Mouse (Mus musculus) kidney, adult 8-10 months (tissue): ENCODE results near the gene Plpp1.

ENCODE experiments used
- DNase-seq, 2 experiments: peaks; one replicate each; pipeline ENCODE4 v3.0.0; 2022

Gene Plpp1

GRCm38 (mm10) chr13:112862342-112862741, 61.8 kb downstream of the Plpp1 start:
- no peak for DNase-seq

DNA sequence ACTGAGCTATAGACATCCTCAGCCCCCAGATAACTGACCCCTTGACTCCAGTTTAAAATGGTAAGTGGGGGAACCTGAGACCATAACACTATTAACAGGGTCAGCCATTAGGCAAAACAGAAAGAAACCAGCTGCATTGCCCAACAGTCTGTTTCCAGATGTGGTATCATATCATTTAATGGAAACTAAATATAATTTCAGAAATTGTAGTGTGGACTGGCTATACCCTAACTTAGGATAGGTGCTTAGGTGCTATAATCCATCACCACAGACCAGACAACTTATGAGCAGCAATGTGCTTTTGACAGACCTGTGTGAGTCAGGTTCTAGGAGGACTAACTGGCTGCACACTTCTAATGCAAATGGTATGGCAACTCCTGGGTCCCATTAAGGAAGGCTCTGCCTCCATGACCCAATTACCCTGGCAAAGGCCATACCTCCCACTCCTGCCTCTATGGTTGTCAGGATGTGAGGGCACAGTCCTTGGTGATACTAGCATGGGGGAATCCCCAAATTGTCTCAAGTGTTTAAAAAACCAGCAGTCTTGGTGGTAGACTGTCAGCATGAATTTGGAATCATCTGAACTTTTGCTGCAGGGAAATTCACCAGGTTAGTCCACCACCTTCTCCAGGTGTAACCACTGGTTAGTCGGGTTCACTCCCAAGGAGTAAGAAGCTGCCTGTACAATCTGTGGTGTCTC, 62.5 kb downstream of the Plpp1 start:
- no peak for DNase-seq

- DNase-seq = no peak
These were observed 66.2 kb downstream of the Plpp1 start for GRCm38 (mm10) chr13:112866782-112867181.

DNA sequence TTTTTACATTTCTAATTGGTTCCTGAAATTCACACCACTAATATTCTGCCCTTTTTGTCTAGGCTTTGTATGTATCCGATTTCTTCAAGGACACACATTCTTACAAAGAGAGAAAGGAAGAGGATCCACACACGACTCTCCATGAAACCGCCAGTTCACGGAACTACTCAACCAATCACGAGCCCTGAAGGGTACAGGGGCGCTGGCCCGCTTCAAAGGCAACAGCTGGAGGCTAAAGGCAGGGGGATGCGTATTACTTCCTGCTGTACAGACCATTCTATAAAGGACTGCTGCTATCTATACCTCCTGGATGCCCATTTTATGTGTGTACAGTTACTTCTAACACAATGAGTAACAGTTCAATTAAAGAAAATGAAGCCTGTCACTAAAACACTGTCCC, 66.8 kb downstream of the Plpp1 start:
- no peak for DNase-seq

DNA sequence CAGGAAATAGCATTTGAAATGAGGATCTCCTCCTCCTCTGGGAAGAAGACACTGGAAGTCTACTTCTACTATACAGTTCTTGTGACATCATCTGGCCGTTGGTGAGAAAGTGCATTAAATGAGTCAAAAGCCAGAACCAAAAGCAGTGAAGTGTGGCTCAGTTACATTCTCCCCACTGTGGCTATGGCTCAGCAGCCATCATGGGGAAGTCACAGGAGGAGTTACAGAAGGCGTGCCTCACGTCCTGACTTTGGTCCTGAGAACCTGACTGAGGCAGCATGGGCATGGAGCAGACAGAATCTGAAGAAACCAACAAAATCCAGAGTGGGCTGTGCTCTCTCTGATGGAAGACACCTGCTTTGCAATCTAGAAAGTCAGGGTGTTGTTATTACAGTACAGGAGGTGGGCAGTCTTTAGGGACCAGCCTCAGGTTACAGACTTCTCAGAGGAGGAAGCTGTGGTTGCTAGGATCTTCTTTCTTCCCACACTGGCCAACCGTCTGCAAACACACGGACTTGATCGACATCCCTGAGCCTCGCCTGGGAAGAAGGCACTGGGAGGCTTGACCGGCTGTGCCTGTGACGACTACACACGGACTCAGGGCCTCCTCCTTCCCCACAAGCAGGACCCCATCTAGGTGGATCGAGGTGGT, 69.6 kb downstream of the Plpp1 start:
- no peak for DNase-seq

GRCm38 (mm10) chr13:112871500-112872266, 71.1 kb downstream of the Plpp1 start:
- no peak for DNase-seq

GRCm38 (mm10) chr13:112887234-112887633, 86.6 kb downstream of the Plpp1 start:
- DNase-seq = no peak

DNA sequence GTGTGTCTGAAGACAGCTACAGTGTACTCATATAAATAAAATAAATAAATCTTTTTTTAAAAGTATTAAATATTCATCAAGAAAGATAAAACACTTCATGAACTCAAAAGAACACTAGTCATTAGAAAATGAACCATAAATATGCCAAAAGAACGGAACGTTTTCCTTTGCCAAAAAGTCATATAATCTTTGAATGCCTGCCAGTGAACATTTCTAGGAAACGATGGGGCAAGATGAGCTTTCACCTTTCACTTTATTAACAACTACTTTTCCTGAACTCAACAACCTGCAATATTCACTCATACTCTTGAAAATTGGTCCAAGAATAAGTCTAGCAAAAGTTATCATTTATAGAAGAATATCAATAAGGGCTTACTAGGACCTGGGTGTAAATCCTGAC, 101.6 kb downstream of the Plpp1 start:
- DNase-seq = peak in 1 of 2 experiments; percentile 7

DNA sequence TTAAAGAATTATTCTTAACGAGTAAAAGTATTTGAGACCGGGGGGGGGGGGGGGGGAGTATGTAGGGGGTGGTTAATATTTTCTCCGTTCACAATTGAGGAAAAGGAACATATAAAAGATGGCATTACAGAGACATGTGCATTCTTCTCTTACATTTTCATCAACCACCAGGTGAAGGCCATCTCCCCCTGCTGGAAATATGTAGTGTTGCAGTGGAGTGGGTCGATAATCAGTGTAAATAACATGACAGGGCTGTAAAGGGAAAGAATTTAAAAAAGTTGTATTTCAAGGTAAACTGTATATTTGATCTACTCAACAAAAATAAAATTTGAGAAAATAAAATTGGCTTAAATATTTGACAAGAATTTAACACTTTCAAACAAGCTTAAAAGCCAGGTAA, 109.1 kb downstream of the Plpp1 start:
- DNase-seq = peak in 1 of 2 experiments; percentile 39

- no peak for DNase-seq
These were observed 109.8 kb downstream of the Plpp1 start for GRCm38 (mm10) chr13:112910434-112910833.
